Mouse (Mus musculus) liver, embryonic 14.5 days (tissue): ENCODE measurements at regions not wholly inside any gene's neighbourhood (a gene's known extent, or its start where the extent isn't known, plus 50 kb on each side); places are given as distances from the start of the nearest gene placed in this dataset.

Experiments
- ATAC-seq: fragments of 200-750 bp; cut with Nextera tagmentation; 2 replicates; pipeline ENCODE4 v1.8.0; 2017; ENCODE audit warnings: moderate number of reproducible peaks, mild to moderate bottlenecking, moderate library complexity; ENCODE audit not compliant: insufficient read depth
- DNase-seq, 3 experiments: peaks; one replicate each; pipeline ENCODE4 v3.0.0-alpha.2; 2012 to 2013; ENCODE audit warnings: low read depth in 3 of 3, low spot score in 3 of 3
- H3K27ac ChIP-seq: fragments of 300-500 bp; sonication (generic); 2 replicates; pipeline ENCODE4 v1.5.1; 2014; ENCODE audit warnings: moderate library complexity, mild to moderate bottlenecking, control low read depth, inconsistent platforms
- H3K27me3 ChIP-seq: fragments of 300-500 bp; sonication (generic); 2 replicates; pipeline ENCODE4 v1.6.1; 2014; ENCODE audit warnings: mild to moderate bottlenecking, low read length, moderate library complexity; ENCODE audit not compliant: control insufficient read depth, insufficient read depth
- H3K36me3 ChIP-seq: fragments of 300-500 bp; sonication (generic); replicated peaks from 2 replicates; pipeline ENCODE4 v1.6.1; 2014; ENCODE audit warnings: low read depth; ENCODE audit not compliant: control insufficient read depth, insufficient read depth
- H3K4me1 ChIP-seq, 2 experiments: fragments of 200-500 bp in 1 of 2; fragments of 300-500 bp in 1 of 2; sonication (generic) in 1 of 2; replicated peaks; 2 replicates each; pipeline ENCODE4 v1.6.1; 2012 to 2014; ENCODE audit warnings: antibody characterized with exemption in 1 of 2, inconsistent platforms in 1 of 2, low read length in 1 of 2; ENCODE audit not compliant: control insufficient read depth in 2 of 2, insufficient read depth in 2 of 2
- H3K4me2 ChIP-seq: fragments of 300-500 bp; sonication (generic); 2 replicates; pipeline ENCODE4 v1.6.1; 2014; ENCODE audit warnings: low read depth, mild to moderate bottlenecking, control low read depth, moderate library complexity
- H3K4me3 ChIP-seq, 2 experiments: fragments of 200-500 bp in 1 of 2; fragments of 300-500 bp in 1 of 2; sonication (generic) in 1 of 2; 2 replicates each; pipeline ENCODE4 v1.5.1; 2012 to 2014; ENCODE audit warnings: low read depth in 2 of 2, low read length in 2 of 2, mild to moderate bottlenecking in 2 of 2, control low read depth in 1 of 2, inconsistent platforms in 1 of 2, moderate library complexity in 1 of 2; ENCODE audit not compliant: insufficient read depth in 1 of 2
- H3K9ac ChIP-seq: fragments of 300-500 bp; sonication (generic); replicated peaks from 2 replicates; pipeline ENCODE4 v1.6.1; 2014; ENCODE audit warnings: mild to moderate bottlenecking, control low read depth, moderate library complexity
- H3K9me3 ChIP-seq: fragments of 300-500 bp; sonication (generic); 2 replicates; pipeline ENCODE4 v1.6.1; 2016; ENCODE audit warnings: low read length, mixed read lengths; ENCODE audit not compliant: control insufficient read depth
- CTCF ChIP-seq: IDR thresholded peaks from 2 replicates; pipeline ENCODE4 v1.5.1; 2016; ENCODE audit warnings: antibody characterized with exemption, low read depth, control low read depth
- EP300 ChIP-seq: IDR thresholded peaks from 2 replicates; pipeline ENCODE4 v1.6.1; 2016; ENCODE audit warnings: antibody characterized with exemption, low read depth
- WGBS: fragments of 180-500 bp; shearing (Covaris S2); extraction: QIAGEN DNeasy Blood & Tissue Kit; methylation state at CpG from one replicate; pipeline ENCODE4 v1.1.7; 2014; ENCODE audit not compliant: insufficient replicate concordance; 5-methylcytosine and 5-hydroxymethylcytosine counted together

DNA sequence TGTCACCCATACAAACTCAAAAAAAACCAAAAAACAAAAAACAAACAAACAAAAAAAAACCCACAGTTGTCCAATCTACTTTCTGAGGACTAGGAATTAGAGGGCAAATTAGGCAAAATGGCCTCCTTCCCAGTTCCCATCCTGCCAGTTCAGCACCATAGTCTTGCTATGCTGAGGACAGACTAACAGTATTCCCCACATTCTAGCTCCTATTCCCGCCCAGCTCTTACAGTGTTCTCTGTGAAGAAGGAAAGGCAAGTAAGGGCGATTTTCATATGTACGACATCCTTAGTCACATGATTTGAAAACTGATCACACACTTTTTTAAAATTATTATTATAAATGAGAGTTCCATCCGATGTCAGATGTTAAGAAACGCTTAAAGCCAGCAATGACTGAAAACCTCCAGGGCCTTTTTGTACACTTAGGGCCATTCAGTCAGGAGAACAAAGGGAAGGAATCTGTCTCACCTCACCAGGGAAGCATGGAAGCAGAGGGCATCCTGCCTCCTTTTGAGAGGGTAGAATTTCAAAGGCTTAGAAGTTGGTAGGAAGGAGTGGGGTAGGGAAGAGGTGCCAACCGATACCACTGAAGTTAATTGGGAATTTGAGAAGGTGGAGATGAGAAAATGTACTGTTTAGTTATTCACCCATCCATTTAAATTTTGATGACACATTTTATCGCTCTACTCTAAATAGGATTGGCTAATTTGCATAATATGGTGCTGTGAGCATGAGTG is 70.1 kb upstream of the Lrig3 start:
- H3K27me3 ChIP-seq: no peaks in the 10 kb centered on the region

DNA sequence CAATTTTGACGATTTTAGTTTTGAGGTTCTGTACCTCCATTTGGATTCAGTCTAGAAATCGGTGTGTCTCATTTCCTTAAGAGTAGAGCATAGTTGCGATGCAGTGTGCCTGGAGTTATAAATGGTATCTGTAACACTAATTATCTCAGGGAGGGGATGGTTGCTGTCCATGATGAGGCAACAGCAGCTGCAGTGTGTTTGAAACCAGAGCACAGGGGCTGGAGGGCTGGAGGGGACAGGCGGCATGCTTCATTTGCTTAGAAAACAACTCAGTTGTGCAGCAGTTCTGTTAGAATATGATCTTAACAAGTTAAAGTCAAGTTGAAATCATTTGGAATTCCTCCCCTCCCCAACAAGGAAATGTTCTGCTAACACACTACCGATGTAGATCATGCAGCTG is 69.3 kb upstream of the Lrig3 start:
- no peak for TF ChIP-seq EP300
- no peak for TF ChIP-seq CTCF
- ATAC-seq (no peak), DNase-seq (no peak)
- no peaks in the 10 kb centered on the region for H3K36me3 ChIP-seq
- no peaks in the 10 kb centered on the region for H3K27me3 ChIP-seq
- H3K4me3 ChIP-seq: no peak overlapping the region
- H3K4me1 ChIP-seq: no peaks in the 10 kb centered on the region
- no peak overlapping the region for H3K27ac ChIP-seq
- no peaks in the 10 kb centered on the region for H3K9me3 ChIP-seq
- no peak overlapping the region for H3K4me2 ChIP-seq
- 81% methylated on average over 5 of the region's 5 CpGs for WGBS
- no peak overlapping the region for H3K9ac ChIP-seq

More for the DNA sequence above, 70.1 kb upstream of the Lrig3 start:
- Histone ChIP-seq H3K4me1 (no peaks in the 10 kb centered on the region), H3K27ac (no peak overlapping the region), H3K9ac (no peak overlapping the region), H3K36me3 (no peaks in the 10 kb centered on the region), H3K4me3 (no peak overlapping the region), H3K9me3 (no peaks in the 10 kb centered on the region), H3K4me2 (no peak overlapping the region)
- TF ChIP-seq EP300 (no peak), CTCF (no peak)
- no peak for ATAC-seq
- WGBS: 58% methylated on average over 7 of the region's 7 CpGs
- no peak for DNase-seq

DNA sequence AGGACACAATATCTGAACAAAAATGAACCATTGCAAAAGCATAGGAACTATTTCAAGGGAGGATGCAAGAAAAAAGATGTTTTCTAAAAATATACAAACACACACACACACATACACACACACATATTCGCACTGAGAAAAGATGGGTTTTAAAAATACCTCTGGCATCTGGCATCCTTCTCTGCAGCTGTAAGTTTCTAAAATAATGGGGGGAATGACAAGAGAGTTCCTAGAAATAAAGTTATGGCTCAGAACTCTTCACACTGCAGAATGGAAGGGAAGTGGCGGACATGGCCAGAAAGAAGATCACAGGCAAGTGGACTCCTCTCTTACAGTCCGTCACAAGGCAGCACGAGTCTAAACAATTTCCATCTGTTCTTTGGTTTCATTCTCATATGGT is 66.5 kb upstream of the Lrig3 start:
- Histone ChIP-seq H3K9me3 (no peaks in the 10 kb centered on the region), H3K27ac (no peak overlapping the region), H3K4me3 (no peak overlapping the region), H3K4me2 (no peak overlapping the region), H3K27me3 (no peaks in the 10 kb centered on the region), H3K36me3 (no peaks in the 10 kb centered on the region), H3K9ac (no peak overlapping the region), H3K4me1 (no peaks in the 10 kb centered on the region)
- DNase-seq (no peak), ATAC-seq (no peak)
- WGBS: 73% methylated on average over 4 of the region's 4 CpGs
- no peak for TF ChIP-seq CTCF
- TF ChIP-seq EP300: no peak

GRCm38 (mm10) chr10:125900562-125900961 is 65.4 kb upstream of the Lrig3 start:
- no peak overlapping the region for H3K4me2 ChIP-seq
- no peak overlapping the region for H3K9ac ChIP-seq
- no peak for DNase-seq
- no peaks in the 10 kb centered on the region for H3K27me3 ChIP-seq
- H3K36me3 ChIP-seq: no peaks in the 10 kb centered on the region
- no peaks in the 10 kb centered on the region for H3K9me3 ChIP-seq
- no peak overlapping the region for H3K27ac ChIP-seq
- TF ChIP-seq EP300: no peak
- no peak for TF ChIP-seq CTCF
- H3K4me1 ChIP-seq: no peaks in the 10 kb centered on the region
- WGBS: 21% methylated on average over 2 of the region's 2 CpGs
- ATAC-seq: no peak
- no peak overlapping the region for H3K4me3 ChIP-seq

DNA sequence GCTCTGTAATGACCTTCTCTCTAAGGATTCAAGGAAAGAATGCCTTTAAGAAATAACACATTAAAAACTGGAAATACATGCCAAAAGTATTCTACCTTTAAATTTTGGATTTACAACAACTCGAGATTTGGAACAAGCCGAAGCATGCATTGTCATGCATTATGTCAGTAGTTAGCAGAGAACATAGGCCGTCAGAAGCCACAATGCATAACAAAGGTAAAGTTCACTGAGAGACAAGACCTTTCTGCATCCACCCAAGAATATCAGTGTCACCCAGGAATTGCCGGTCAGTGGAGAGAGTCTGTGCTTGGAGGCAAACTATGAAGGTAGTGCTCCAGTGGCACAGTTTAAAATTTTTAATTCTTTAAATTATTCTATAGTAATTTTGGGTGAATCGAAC is 63.3 kb upstream of the Lrig3 start:
- no peak for DNase-seq
- 61% methylated on average over 5 of the region's 5 CpGs for whole genome bisulfite sequencing
- Histone ChIP-seq H3K36me3 (no peaks in the 10 kb centered on the region), H3K4me2 (no peak overlapping the region), H3K27me3 (no peaks in the 10 kb centered on the region), H3K27ac (no peak overlapping the region), H3K4me3 (no peak overlapping the region), H3K9ac (no peak overlapping the region), H3K9me3 (no peaks in the 10 kb centered on the region), H3K4me1 (no peaks in the 10 kb centered on the region)
- TF ChIP-seq EP300: no peak
- no peak for TF ChIP-seq CTCF
- ATAC-seq: no peak
